Mouse (Mus musculus) liver, postnatal 0 days (tissue): ENCODE measurements around the gene Zfr2.

Experiments used
- CTCF ChIP-seq: sonication (generic); IDR thresholded peaks from 2 replicates; pipeline ENCODE4 v1.5.1; 2016; ENCODE audit warnings: antibody characterized with exemption, low read depth
- EP300 ChIP-seq: IDR thresholded peaks from 2 replicates; pipeline ENCODE4 v1.6.1; 2016; ENCODE audit warnings: antibody characterized with exemption, low read depth, mild to moderate bottlenecking

- TF ChIP-seq EP300, result no peak
- TF ChIP-seq CTCF, result peak; percentile 15; the same call in 1 of the 2 replicates
Observed at GRCm38 (mm10) chr10:81299585-81300351, 66.8 kb downstream of the Zfr2 start.
